Mouse (Mus musculus) embryonic fibroblast, embryonic 13.5 days (primary cell): ENCODE measurements at regions not wholly inside any gene's neighbourhood (a gene's known extent, or its start where the extent isn't known, plus 50 kb on each side); places are given as distances from the start of the nearest gene placed in this dataset.

Experiments
- H3K27ac ChIP-seq: 2 replicates; pipeline ENCODE4 v1.5.1; 2012; ENCODE audit warnings: low read length, control low read depth, inconsistent platforms; ENCODE audit not compliant: insufficient read depth
- H3K4me1 ChIP-seq: 2 replicates; pipeline ENCODE4 v1.6.1; 2011; ENCODE audit warnings: low read length; ENCODE audit not compliant: control insufficient read depth, insufficient read depth
- H3K4me3 ChIP-seq: 2 replicates; pipeline ENCODE4 v1.5.1; 2011; ENCODE audit warnings: mild to moderate bottlenecking, control low read depth, low read length; ENCODE audit not compliant: insufficient read depth
- CTCF ChIP-seq: IDR thresholded peaks from 2 replicates; pipeline ENCODE4 v1.5.1; 2011; ENCODE audit warnings: mild to moderate bottlenecking, control low read depth, low read length, moderate library complexity, borderline replicate concordance; ENCODE audit not compliant: insufficient read depth
- POLR2A ChIP-seq: IDR thresholded peaks from 2 replicates; pipeline ENCODE4 v1.6.1; 2011; ENCODE audit warnings: low read depth, mild to moderate bottlenecking, control low read depth, low read length, moderate library complexity

DNA sequence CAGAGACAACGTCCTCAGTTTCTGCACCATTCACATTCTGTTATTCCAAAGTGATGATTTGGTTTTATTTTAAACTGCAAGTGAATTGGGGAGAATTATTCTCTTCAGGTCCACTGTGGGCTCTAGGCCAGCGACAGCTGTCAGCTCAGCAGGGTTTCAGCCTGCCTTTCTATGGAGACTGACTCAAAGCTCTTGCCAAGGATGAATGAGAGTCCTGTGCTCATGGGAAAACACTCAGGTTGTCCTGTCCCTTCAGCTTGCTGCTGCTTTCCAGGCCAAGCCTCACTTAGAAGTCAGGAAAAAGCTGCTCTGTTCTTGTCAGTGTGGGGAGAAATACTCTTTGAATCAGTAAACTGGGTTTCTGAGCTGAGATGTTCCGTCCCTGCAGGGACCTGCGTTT lies 2191.1 kb downstream of the 9330182O14Rik start:
- H3K4me1 ChIP-seq = no peaks in the 10 kb centered on the region
- no peak overlapping the region for H3K4me3 ChIP-seq
- H3K27ac ChIP-seq = no peak overlapping the region
- TF ChIP-seq POLR2A = no peak
- TF ChIP-seq CTCF = no peak

DNA sequence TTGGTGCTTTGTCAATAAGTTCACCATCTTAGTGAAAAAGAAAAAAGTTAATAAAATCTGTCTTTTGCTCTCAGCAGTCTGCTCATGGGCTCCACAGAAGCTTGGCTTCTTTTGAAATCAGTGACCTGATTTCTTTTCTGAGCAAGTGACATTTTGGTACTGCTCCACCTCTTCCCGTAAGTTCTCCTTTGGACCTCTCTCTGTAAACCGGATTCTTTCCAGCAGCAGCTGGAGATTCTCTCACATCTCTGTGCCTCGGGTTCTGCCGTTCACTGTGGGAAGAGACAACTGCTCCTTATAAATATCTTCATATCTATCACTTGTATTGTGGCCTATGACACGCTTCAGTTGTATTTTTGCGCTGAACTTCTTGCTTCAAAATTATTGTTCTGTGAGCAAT lies 2194.4 kb downstream of the 9330182O14Rik start:
- TF ChIP-seq CTCF = no peak
- TF ChIP-seq POLR2A = no peak
- no peak overlapping the region for H3K4me3 ChIP-seq

DNA sequence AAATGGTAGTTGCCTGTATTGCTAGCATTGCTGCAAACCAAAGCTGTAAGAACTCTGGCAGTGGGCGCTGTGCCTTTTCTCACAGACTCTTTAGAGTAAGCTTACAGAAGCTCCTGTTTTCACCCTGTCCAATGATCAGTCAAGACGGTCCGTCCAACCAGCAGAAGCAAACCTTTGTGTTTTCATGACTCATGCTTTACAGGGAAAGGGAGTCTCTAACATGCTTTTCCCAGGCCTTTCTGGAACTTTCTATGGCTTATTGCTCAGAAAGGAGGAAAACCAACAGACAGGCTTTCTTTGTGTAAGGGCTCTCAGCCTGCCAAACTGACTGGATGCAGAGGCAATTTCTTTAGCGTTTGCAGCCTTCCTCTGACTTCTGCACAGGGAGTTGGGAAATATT lies 2195.6 kb downstream of the 9330182O14Rik start:
- H3K27ac ChIP-seq = no peak overlapping the region
- no peak for TF ChIP-seq POLR2A
- TF ChIP-seq CTCF = no peak
- no peak overlapping the region for H3K4me3 ChIP-seq
- H3K4me1 ChIP-seq = no peaks in the 10 kb centered on the region

More for the DNA sequence above, 2194.4 kb downstream of the 9330182O14Rik start:
- Histone ChIP-seq H3K4me1 (no peaks in the 10 kb centered on the region), H3K27ac (no peak overlapping the region)

DNA sequence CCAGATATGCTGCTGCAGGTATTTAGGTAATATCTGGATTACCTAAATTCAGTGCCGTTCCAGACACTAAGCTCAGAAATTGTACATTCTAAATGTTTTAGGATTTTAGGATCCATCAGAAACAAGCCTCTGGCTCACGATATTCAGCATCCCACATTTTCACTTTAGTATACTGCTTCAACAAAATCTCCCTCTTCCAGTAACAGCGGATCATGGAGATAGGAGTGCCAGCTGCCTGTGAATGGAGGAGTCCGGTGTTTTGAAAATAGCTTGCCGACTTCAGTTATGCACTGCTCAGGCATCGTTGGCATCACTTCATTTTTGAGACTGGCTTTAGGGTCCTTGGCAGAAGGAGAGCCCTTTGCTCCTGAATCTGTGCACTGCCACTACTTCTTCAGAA lies 2199.5 kb downstream of the 9330182O14Rik start:
- Histone ChIP-seq H3K4me3 (no peak overlapping the region), H3K4me1 (no peaks in the 10 kb centered on the region), H3K27ac (no peak overlapping the region)
- TF ChIP-seq POLR2A (no peak), CTCF (no peak)

DNA sequence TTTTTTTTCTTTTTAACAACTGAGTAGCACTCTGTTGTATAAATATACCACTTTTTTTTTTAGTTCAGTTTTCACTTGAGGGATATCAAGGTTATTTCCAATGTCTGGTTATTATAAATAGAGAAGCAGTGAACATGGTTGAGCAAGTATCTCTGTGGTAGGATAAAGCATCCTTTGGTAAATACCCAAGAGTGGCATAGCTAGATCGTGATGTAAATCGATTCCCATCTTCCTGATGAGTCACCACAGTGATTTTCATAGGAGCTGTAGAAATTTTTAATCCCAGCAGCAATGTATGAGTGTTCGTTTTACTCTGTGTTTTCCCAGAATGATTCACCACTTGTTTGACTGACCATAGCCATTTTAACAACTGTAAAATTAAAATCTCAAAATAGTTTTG lies 2212.0 kb downstream of the 9330182O14Rik start:
- TF ChIP-seq CTCF = no peak
- TF ChIP-seq POLR2A = no peak
- no peaks in the 10 kb centered on the region; the same call in 1 of the 2 replicates for H3K4me1 ChIP-seq
- no peak overlapping the region for H3K4me3 ChIP-seq
- no peak overlapping the region for H3K27ac ChIP-seq

DNA sequence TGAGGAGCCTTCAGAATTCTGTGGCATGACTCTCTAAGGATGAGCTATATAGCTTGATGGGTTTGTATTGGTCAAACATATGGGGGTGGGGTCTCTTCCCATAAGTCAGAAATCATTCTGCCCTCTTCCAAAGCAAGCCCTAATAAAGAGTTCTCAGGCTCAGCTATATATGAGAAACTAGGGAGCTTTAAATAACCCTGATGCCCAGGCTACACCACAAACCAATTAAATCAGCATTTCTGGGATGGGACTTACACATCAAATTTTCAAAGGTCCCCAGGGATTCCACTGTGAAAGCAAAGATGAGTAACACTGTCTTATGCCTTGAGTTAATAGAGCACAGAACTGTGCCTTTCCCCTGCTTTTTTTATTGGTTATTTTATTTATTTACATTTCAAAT lies 2227.7 kb downstream of the 9330182O14Rik start:
- H3K27ac ChIP-seq = no peak overlapping the region
- no peaks in the 10 kb centered on the region for H3K4me1 ChIP-seq
- no peak for TF ChIP-seq CTCF
- no peak for TF ChIP-seq POLR2A
- H3K4me3 ChIP-seq = no peak overlapping the region

GRCm38 (mm10) chr15:42364979-42365378 lies 2230.8 kb downstream of the 9330182O14Rik start:
- H3K4me3 ChIP-seq = no peak overlapping the region
- TF ChIP-seq CTCF (no peak), POLR2A (no peak)
- H3K27ac ChIP-seq = no peak overlapping the region
- H3K4me1 ChIP-seq = peaks cover 3% of the 10 kb centered on the region

GRCm38 (mm10) chr15:42366796-42367195 lies 2232.6 kb downstream of the 9330182O14Rik start:
- no peak for TF ChIP-seq POLR2A
- no peak for TF ChIP-seq CTCF
- Histone ChIP-seq H3K27ac (no peak overlapping the region), H3K4me3 (no peak overlapping the region), H3K4me1 (peaks cover 7% of the 10 kb centered on the region)

DNA sequence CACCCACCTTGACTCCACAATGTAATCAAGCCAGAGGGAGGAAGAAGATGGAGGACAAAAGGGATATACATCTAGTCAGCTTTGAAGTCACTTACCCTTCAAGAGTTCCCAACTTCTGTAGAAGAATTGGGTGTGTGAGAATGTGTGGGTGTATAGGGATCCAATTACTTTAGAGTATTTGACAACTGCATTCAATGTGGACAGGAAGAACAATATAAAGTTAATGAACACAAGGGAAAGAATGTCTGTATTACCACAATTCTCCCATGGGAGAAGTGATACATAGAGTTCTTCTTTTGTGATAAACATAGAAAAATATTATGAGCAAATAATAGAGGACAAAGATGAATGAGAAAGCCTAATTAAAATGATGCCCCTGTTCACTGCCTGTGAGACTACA lies 2235.4 kb downstream of the 9330182O14Rik start:
- no peak overlapping the region for H3K4me3 ChIP-seq
- H3K4me1 ChIP-seq = peaks cover 7% of the 10 kb centered on the region
- TF ChIP-seq CTCF = no peak
- TF ChIP-seq POLR2A = no peak
- H3K27ac ChIP-seq = peak overlapping the region; percentile 81

DNA sequence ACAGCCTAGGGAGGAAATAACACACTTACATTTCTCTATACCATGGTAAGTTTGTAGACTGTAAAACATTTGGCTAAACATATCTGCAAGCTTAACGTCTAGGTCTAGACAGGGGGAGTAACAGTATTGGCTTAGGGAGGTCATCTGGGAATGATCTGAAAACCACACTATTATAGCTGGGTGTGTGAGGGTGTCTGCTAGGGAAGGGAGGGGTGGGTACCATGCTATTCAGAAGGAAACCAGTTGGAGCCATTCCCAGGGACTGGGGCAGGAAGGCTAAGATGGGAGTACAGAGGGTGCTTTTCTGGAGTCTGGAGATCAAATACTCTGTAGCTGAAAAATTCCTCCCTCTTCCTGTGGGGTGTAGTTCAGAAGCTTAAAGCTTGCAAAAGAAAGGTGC lies 2235.9 kb downstream of the 9330182O14Rik start:
- no peak for TF ChIP-seq POLR2A
- TF ChIP-seq CTCF = no peak
- Histone ChIP-seq H3K4me3 (no peak overlapping the region), H3K27ac (0 out of 2 replicates have a peak overlapping the region, but pooled peaks have one; percentile 57), H3K4me1 (peaks cover 7% of the 10 kb centered on the region)
